Mouse (Mus musculus): Measurements from ENCODE around the gene Tbc1d32. TPM values are rescaled to one million over a fixed set of nuclear protein-coding genes. Genes with fewer than 3 reads are reported as not detected.

The Tbc1d32 gene
- total and polyA plus RNA-seq, 3 experiments, result not detected

DNA sequence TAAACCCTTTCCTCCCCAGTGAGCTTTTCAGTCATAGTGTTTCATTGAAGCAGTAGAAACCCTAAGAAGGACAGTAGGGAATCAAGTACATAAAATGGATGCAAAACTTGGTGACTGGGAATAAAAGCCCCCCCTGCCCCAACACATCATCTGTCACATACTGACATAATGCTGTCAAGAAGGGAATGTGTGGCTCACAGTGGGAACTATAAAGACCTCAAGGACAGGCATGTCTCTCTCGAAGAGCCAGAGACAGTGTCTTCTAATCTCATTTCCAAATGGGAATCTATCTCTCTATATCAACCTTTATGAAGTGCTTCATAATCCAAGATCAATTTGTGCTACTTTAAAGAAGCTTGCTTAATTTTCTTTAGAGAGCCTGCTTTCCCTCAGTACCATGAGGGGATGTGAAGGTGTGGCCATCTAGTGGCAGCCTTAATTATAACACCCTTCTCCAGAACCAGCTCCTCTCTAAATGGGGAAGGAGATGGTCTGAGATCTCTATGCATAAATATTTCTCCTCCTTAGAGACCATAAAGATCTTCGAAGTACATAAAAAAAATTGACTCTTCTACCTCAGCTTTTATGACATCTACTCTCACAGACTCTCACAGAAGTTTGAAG is 248.5 kb downstream of the Tbc1d32 start:
- TF ChIP-seq CTCF (IDR thresholded peaks at IDR 0.05 in 2 of 3, conservative IDR thresholded peaks at IDR 0.05 in 1 of 3; ENCODE audit: control insufficient read depth in 1 of 3, insufficient read depth in 1 of 3, low read depth in 2 of 3, low read length in 3 of 3, poor library complexity in 1 of 3, severe bottlenecking in 1 of 3), result peak; percentile 43 to 64 (median 51); a peak in 5 of 6 replicates
- TF ChIP-seq MXI1 (IDR thresholded peaks at IDR 0.05; ENCODE audit: low read depth, low read length), result no peak
- TF ChIP-seq RAD21 (IDR thresholded peaks at IDR 0.05; ENCODE audit: low read depth, low read length), result peak; percentile 65
- peak; percentile 63 for TF ChIP-seq SMC3 (IDR thresholded peaks at IDR 0.05; ENCODE audit: low read depth, low read length)
- no peak for TF ChIP-seq MAZ (IDR thresholded peaks at IDR 0.05; ENCODE audit: low read depth, low read length)
- no peak for TF ChIP-seq ZKSCAN1 (IDR thresholded peaks at IDR 0.05; ENCODE audit: low read depth, low read length)
- peak; percentile 34; the same call in 1 of the 2 replicates for TF ChIP-seq ZC3H11A (IDR thresholded peaks at IDR 0.05; ENCODE audit: low read depth, low read length)
- H3K27ac ChIP-seq (ENCODE audit: control insufficient read depth, low read depth, low read length), result no peak overlapping the region

DNA sequence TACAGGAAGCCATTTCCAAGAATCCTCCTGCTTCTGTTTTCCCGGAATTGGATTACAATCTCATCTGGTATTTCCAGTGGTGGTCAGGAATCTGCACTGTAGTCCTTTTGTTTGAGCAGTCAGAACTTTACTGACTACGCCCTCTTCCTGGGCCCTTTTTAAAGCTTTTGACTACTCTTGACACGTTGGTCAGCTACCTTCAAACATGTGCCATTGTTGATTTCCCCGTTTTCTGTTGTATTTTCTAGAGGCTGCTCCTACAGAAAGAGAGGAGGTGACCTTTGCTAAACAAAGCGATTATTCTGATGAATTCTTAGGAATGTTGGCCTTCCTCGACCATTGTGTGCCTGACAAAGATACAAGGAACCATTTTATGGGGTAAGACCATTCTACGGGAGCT is 250.5 kb downstream of the Tbc1d32 start:
- no peak overlapping the region for H3K27ac ChIP-seq (ENCODE audit: control insufficient read depth, low read depth, low read length)

More for the DNA sequence above, 248.5 kb downstream of the Tbc1d32 start:
- H3K36me3 ChIP-seq (ENCODE audit: control insufficient read depth in 1 of 2, insufficient read depth in 2 of 2, low read length in 2 of 2), result no peaks in the 10 kb centered on the region
- DNase-seq (ENCODE audit: low read depth, low spot score), result peak; percentile 50
- no peaks in the 10 kb centered on the region for H3K79me2 ChIP-seq (ENCODE audit: control insufficient read depth, insufficient read depth, low read length, poor library complexity)
- H3K27me3 ChIP-seq (ENCODE audit: control insufficient read depth in 1 of 2, insufficient read depth in 2 of 2, low read length in 2 of 2), result no peaks in the 10 kb centered on the region
- H3K4me3 ChIP-seq (ENCODE audit: control insufficient read depth in 1 of 2, insufficient read depth in 1 of 2, low read depth in 2 of 2, low read length in 2 of 2), result no peak overlapping the region
- H3K9ac ChIP-seq (ENCODE audit: control insufficient read depth, low read depth, low read length, poor library complexity, severe bottlenecking), result no peak overlapping the region
- no peaks in the 10 kb centered on the region for H3K9me3 ChIP-seq (replicated peaks; ENCODE audit: insufficient read depth, low read length)
- no peaks in the 10 kb centered on the region for H3K4me1 ChIP-seq (ENCODE audit: control insufficient read depth in 1 of 2, insufficient read depth in 2 of 2, low read length in 2 of 2)

More for the DNA sequence above, 250.5 kb downstream of the Tbc1d32 start:
- H3K79me2 ChIP-seq (ENCODE audit: control insufficient read depth, insufficient read depth, low read length, poor library complexity), result no peaks in the 10 kb centered on the region
- no peaks in the 10 kb centered on the region for H3K4me1 ChIP-seq (ENCODE audit: control insufficient read depth in 1 of 2, insufficient read depth in 2 of 2, low read length in 2 of 2)
- no peaks in the 10 kb centered on the region for H3K9me3 ChIP-seq (replicated peaks; ENCODE audit: insufficient read depth, low read length)
- no peak overlapping the region for H3K9ac ChIP-seq (ENCODE audit: control insufficient read depth, low read depth, low read length, poor library complexity, severe bottlenecking)
- H3K4me3 ChIP-seq (ENCODE audit: control insufficient read depth in 1 of 2, insufficient read depth in 1 of 2, low read depth in 2 of 2, low read length in 2 of 2), result no peak overlapping the region
- no peaks in the 10 kb centered on the region for H3K36me3 ChIP-seq (ENCODE audit: control insufficient read depth in 1 of 2, insufficient read depth in 2 of 2, low read length in 2 of 2)
- H3K27me3 ChIP-seq (ENCODE audit: control insufficient read depth in 1 of 2, insufficient read depth in 2 of 2, low read length in 2 of 2), result no peaks in the 10 kb centered on the region
- no peak for TF ChIP-seq POLR2AphosphoS2 (IDR thresholded peaks at IDR 0.05; ENCODE audit: low read length)
- TF ChIP-seq POLR2AphosphoS5 (IDR thresholded peaks at IDR 0.05; ENCODE audit: borderline replicate concordance, low read depth, low read length), result no peak
- no peak for TF ChIP-seq CHD1 (IDR thresholded peaks at IDR 0.05; ENCODE audit: low read depth, low read length)
- TF ChIP-seq CHD2 (IDR thresholded peaks at IDR 0.05; ENCODE audit: low read length), result no peak
- TF ChIP-seq SMC3 (IDR thresholded peaks at IDR 0.05; ENCODE audit: low read depth, low read length), result no peak
- no peak for TF ChIP-seq JUND (IDR thresholded peaks at IDR 0.05; ENCODE audit: low read depth, low read length)
- DNase-seq (ENCODE audit: low read depth, low spot score), result no peak

Other genes starting within 250 kb of the Tbc1d32 start
- not detected in 2 replicates for gene Msl3l2, start 121.8 kb downstream of the Tbc1d32 start, total RNA-seq (2012; rRNA removed)
- gene Msl3l2, start 121.8 kb downstream of the Tbc1d32 start, polyA plus RNA-seq (2012; ENCODE audit: insufficient read depth in 1 of 2, insufficient read length in 2 of 2, low read depth in 1 of 2, low replicate concordance in 2 of 2, missing spikeins in 1 of 2), result not detected
- not detected in 2 replicates for gene Gja1, start 148.6 kb upstream of the Tbc1d32 start, total RNA-seq (2012; rRNA removed)
- gene Gja1, start 148.6 kb upstream of the Tbc1d32 start, polyA plus RNA-seq (2012; ENCODE audit: insufficient read depth in 1 of 2, insufficient read length in 2 of 2, low read depth in 1 of 2, low replicate concordance in 2 of 2, missing spikeins in 1 of 2), result not detected

Measured in MEL (cell line).